Mouse (Mus musculus) kidney, embryonic 14.5 days (tissue): ENCODE data around the gene Parva. TPM values are rescaled to one million over a fixed set of nuclear protein-coding genes. Genes with fewer than 3 reads are reported as not detected.

Experiments
- ATAC-seq: fragments of 200-750 bp; cut with Nextera tagmentation; 2 replicates; pipeline ENCODE4 v1.8.0; 2017; ENCODE audit warnings: moderate number of reproducible peaks, mild to moderate bottlenecking, moderate TSS enrichment, moderate library complexity; ENCODE audit not compliant: low FRiP score, low TSS enrichment
- H3K27ac ChIP-seq: fragments of 300-500 bp; sonication (generic); 2 replicates; pipeline ENCODE4 v1.5.1; 2014; ENCODE audit warnings: low read depth, mild to moderate bottlenecking, low read length, moderate library complexity, mixed read lengths
- H3K27me3 ChIP-seq: fragments of 300-500 bp; sonication (generic); 2 replicates; pipeline ENCODE4 v1.6.1; 2014; ENCODE audit warnings: mild to moderate bottlenecking, low read length; ENCODE audit not compliant: control insufficient read depth, insufficient read depth
- H3K36me3 ChIP-seq: fragments of 300-500 bp; sonication (generic); 2 replicates; pipeline ENCODE4 v1.6.1; 2014; ENCODE audit warnings: low read length, mixed read lengths; ENCODE audit not compliant: control insufficient read depth, insufficient read depth
- H3K4me1 ChIP-seq: fragments of 300-500 bp; sonication (generic); 2 replicates; pipeline ENCODE4 v1.6.1; 2014; ENCODE audit warnings: low read length, mixed read lengths; ENCODE audit not compliant: control insufficient read depth, insufficient read depth
- H3K4me2 ChIP-seq: fragments of 300-500 bp; sonication (generic); replicated peaks from 2 replicates; pipeline ENCODE4 v1.6.1; 2014; ENCODE audit warnings: low read depth, mild to moderate bottlenecking, low read length
- H3K4me3 ChIP-seq: fragments of 300-500 bp; sonication (generic); 2 replicates; pipeline ENCODE4 v1.5.1; 2014; ENCODE audit warnings: mild to moderate bottlenecking, low read length
- H3K9ac ChIP-seq: fragments of 300-500 bp; sonication (generic); 2 replicates; pipeline ENCODE4 v1.6.1; 2014; ENCODE audit warnings: low read depth, mild to moderate bottlenecking, low read length, moderate library complexity
- H3K9me3 ChIP-seq: fragments of 300-500 bp; sonication (generic); 2 replicates; pipeline ENCODE4 v1.6.1; 2016; ENCODE audit warnings: low read length; ENCODE audit not compliant: control insufficient read depth
- WGBS: fragments of 180-500 bp; shearing (Covaris S2); extraction: QIAGEN DNeasy Blood & Tissue Kit; methylation state at CpG from one replicate; pipeline ENCODE4 v1.1.7; 2014; 5-methylcytosine and 5-hydroxymethylcytosine counted together
- polyA plus RNA-seq: library from polyadenylated mRNA; unstranded; fragments of >200 nt; fragmentation: Nextera tagmentation; extraction: Ambion mirVana; gene quantifications from 2 replicates; pipeline ENCODE4 v1.2.1, GENCODE M21; 2014

Parva gene
- polyA plus RNA-seq, 1 experiment from 2014 or later = 92.8 TPM

DNA sequence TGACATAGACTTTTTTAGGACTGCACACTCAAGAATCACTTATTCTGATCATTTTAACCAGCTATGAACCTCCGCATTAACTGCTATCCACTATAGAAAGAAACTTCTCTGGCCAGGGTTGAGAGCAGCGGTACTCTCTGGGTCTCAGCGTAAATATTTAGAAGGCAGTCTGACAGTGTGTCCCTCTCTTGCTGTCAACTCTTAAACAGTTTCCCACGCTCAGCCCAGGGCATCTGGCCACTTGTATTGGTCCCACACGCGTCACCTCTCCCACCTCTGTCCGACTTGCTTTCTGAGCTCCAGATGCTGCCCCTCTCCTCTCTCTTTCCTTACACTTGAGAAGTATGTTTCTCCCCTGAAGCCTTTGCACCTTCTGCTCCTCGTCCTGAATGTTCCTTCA is 81.8 kb downstream of the Parva start:
- Histone ChIP-seq H3K27me3 (no peaks in the 10 kb centered on the region), H3K4me2 (no peak overlapping the region), H3K27ac (no peak overlapping the region), H3K9me3 (no peaks in the 10 kb centered on the region), H3K9ac (no peak overlapping the region), H3K36me3 (no peaks in the 10 kb centered on the region), H3K4me3 (no peak overlapping the region), H3K4me1 (peaks cover 29% of the 10 kb centered on the region)
- 65% methylated on average over 8 of the region's 8 CpGs for WGBS
- ATAC-seq = no peak

DNA sequence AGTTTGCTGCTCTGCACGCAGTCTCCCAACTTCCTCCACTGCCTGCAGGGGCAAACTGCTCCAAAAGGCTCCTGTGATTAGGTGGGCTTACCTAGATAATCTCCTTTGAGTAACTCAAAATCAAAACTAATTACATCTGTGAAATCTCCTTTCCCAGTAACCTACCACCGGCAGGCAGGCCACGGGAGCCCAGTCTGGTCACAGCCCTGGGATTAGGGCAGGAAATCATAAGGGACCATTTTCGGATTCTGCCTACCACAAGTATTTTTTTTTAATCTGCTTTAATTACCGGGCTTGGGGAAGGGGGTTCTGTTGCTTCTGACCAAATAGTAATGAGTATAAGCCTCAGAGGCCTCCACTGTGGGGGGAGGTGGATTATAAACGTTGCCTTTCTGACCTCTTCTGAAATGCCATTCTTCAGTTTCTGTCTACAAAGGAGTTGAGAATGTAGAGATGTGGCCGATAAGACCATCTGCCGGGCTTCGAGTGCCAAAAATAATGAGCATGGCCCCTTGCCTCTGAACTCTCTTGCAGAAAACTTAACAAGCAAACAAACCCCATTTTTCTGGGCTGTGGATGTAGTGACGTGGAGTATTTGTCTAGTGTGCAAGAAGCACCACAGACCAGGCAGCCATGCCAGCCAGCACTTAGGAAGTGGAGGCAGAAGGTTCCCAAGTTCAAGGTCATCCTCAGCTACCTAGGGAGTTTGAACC is 83.2 kb downstream of the Parva start:
- Histone ChIP-seq H3K9ac (no peak overlapping the region), H3K4me3 (no peak overlapping the region), H3K36me3 (no peaks in the 10 kb centered on the region), H3K27me3 (no peaks in the 10 kb centered on the region), H3K4me2 (no peak overlapping the region), H3K9me3 (no peaks in the 10 kb centered on the region), H3K4me1 (peaks cover 29% of the 10 kb centered on the region), H3K27ac (peak overlapping the region; percentile 67; the same call in 1 of the 2 replicates)
- WGBS = 29% methylated on average over 10 of the region's 10 CpGs
- ATAC-seq = peak; percentile 45; the same call in 1 of the 2 replicates

DNA sequence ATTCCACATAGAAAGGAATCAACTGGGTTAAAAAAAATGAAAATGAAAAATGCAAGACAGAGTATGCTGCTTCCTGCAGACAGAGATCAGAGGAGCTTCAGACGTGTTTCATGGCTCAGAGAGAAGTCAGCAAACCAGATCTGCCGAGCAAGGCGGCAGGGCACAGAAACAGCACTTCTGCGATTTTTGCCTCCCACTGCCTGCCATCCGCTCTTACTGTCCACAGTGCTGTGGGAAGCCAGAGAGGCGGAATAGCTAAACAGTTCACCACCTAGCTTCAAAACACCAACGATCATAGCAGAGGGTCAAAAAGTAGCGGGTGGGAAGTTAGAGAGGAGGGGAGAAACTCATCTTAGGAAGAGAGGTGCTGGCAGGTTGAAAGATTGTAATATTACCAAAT is 84.0 kb downstream of the Parva start:
- Histone ChIP-seq H3K9ac (no peak overlapping the region), H3K4me3 (no peak overlapping the region), H3K9me3 (no peaks in the 10 kb centered on the region), H3K36me3 (no peaks in the 10 kb centered on the region), H3K4me1 (peaks cover 29% of the 10 kb centered on the region), H3K4me2 (no peak overlapping the region), H3K27ac (peak overlapping the region; percentile 67; the same call in 1 of the 2 replicates), H3K27me3 (no peaks in the 10 kb centered on the region)
- no peak for ATAC-seq
- WGBS = 47% methylated on average over 8 of the region's 8 CpGs

DNA sequence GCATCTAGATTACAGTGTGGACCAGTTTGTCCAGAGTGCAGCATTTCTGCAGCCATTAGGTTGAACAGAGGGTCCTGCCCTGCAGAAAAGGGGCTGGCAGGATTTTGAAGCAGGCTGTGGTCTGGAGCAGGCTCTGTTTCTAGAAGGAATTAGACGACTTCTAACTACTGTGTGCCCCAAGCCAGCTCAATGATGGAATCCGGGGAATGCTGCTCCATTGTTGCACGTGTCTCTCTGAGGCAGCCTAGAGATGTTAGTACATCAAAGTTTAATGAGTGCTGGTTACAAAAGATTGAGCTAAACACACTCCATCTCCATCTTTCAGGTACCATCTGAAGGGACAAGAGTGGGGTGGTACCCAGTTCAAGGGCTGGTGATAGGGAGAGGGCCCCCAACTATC is 85.0 kb downstream of the Parva start:
- Histone ChIP-seq H3K9me3 (no peaks in the 10 kb centered on the region), H3K4me2 (no peak overlapping the region), H3K9ac (no peak overlapping the region), H3K27ac (no peak overlapping the region), H3K27me3 (no peaks in the 10 kb centered on the region), H3K4me3 (no peak overlapping the region), H3K4me1 (peaks cover 29% of the 10 kb centered on the region), H3K36me3 (no peaks in the 10 kb centered on the region)
- no peak for ATAC-seq
- 60% methylated on average over 3 of the region's 3 CpGs for WGBS

DNA sequence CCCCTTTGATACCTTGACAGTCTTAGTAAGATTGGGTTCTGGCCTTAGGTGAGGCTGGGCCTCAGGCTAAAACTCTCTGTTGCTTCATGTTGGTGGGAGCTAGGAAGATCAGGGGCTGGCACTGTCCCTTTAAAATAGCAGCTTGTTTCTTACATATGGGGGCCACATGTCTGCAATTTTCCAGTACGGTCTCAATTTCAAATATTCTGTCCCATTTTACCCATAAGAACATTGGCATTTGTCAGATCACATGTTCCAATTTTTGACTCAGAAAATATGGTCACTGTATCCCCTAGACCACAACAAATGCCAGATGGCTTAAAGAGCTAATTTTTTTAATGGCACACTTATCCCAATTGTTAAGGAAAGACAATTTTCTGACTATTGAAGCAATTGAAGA is 85.6 kb downstream of the Parva start:
- H3K36me3 ChIP-seq = no peaks in the 10 kb centered on the region
- ATAC-seq = no peak
- H3K4me2 ChIP-seq = no peak overlapping the region
- no peaks in the 10 kb centered on the region for H3K27me3 ChIP-seq
- H3K27ac ChIP-seq = no peak overlapping the region
- WGBS = 91% methylated on average over 1 of the region's 1 CpGs
- H3K4me3 ChIP-seq = no peak overlapping the region
- no peaks in the 10 kb centered on the region for H3K9me3 ChIP-seq
- H3K4me1 ChIP-seq = peaks cover 29% of the 10 kb centered on the region
- H3K9ac ChIP-seq = no peak overlapping the region

DNA sequence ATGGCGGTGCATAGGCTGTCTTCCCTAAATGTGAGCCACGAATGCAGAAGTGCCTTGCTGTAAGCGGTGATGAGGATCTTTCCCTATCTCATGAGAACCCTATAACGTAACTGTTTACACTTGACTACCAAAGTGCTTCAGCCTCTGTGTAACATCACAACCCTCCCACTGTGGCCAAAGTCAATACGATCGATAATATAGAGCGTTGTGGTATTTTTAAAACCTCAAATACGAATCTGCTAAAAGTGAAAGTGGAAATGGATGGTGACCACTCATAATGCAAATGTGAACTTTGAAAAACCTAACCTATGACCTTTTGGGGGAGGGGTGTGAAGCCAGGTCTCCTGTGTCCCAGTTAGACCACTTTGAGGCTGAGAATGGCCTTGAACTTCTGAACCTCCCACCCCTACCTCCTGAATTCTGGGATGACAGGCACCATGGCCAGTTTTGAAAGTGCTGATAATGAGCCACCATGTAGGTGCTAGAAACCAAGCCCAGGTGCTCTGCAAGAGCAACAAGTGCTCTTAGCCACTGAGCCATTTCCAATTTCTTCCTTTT is 87.4 kb downstream of the Parva start:
- no peak overlapping the region for H3K9ac ChIP-seq
- no peak overlapping the region for H3K4me2 ChIP-seq
- no peak overlapping the region for H3K27ac ChIP-seq
- H3K36me3 ChIP-seq = no peaks in the 10 kb centered on the region
- H3K27me3 ChIP-seq = no peaks in the 10 kb centered on the region
- peaks cover 20% of the 10 kb centered on the region for H3K4me1 ChIP-seq
- H3K4me3 ChIP-seq = no peak overlapping the region
- H3K9me3 ChIP-seq = no peaks in the 10 kb centered on the region
- 91% methylated on average over 8 of the region's 8 CpGs for WGBS
- ATAC-seq = no peak

DNA sequence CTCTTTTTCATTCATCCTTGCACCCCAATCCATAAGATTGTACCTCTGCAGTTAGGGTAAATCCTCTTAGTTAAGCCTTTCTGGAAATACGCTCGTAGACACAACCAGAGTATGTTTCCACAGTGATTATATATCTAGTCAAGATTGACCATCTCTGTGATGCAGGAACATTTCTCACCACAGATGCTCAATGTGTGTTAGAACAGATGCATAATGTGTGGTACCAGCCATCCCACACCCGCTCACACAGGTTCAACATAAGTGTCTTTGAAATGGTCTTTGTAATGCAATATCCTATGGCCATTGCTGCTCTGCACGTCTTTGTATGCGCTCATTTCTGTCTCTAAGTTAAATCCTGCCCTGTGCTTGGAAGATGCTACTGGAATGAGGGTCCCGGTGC is 98.2 kb downstream of the Parva start:
- 90% methylated on average over 6 of the region's 6 CpGs for WGBS
- Histone ChIP-seq H3K9me3 (no peaks in the 10 kb centered on the region), H3K36me3 (no peaks in the 10 kb centered on the region), H3K4me2 (no peak overlapping the region), H3K27me3 (no peaks in the 10 kb centered on the region), H3K9ac (no peak overlapping the region), H3K4me1 (peaks cover 12% of the 10 kb centered on the region), H3K27ac (no peak overlapping the region), H3K4me3 (no peak overlapping the region)
- no peak for ATAC-seq

DNA sequence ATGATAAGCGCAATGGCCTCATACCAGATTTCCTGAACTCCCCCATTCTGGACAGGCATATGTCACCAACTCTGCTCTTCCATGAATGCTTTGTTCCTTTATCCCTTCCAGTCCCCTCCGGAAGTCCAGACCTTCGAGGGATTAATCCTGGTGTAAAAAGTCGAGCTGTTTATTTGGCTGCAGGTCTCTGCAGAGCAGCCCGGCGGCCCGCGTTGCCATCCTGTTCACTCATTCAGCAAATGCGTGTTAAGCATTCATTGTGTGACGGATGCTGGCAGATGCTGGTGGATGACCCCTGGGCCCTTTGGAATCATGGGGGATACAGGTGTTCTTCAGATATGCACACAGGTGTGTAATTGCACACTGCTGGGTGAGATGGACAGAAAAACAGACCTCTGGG is 98.9 kb downstream of the Parva start:
- no peak overlapping the region for H3K27ac ChIP-seq
- H3K9ac ChIP-seq = no peak overlapping the region
- H3K36me3 ChIP-seq = no peaks in the 10 kb centered on the region
- H3K4me2 ChIP-seq = no peak overlapping the region
- no peaks in the 10 kb centered on the region for H3K9me3 ChIP-seq
- no peak overlapping the region for H3K4me3 ChIP-seq
- H3K27me3 ChIP-seq = no peaks in the 10 kb centered on the region
- no peak for ATAC-seq
- 92% methylated on average over 10 of the region's 10 CpGs for WGBS
- peaks cover 12% of the 10 kb centered on the region for H3K4me1 ChIP-seq

DNA sequence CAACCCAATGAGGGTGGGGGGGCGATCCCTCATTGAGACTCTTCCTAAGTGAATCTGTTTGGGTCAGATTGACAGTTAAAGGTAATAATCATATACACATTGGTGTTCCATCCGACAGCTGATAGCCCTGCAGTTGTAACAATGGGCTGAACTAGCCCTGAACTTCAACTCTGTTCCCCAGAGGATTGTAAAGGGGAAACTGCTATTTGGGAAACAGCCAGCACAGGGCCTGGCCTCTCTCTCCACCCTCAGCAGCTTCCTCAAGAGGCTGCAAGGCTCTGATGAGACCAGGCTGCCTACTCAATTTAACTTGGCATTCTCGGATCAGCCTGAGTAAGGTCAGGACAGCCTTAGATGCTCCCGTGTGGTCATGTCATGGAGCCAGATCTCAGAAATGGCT is 99.9 kb downstream of the Parva start:
- no peaks in the 10 kb centered on the region for H3K9me3 ChIP-seq
- no peak overlapping the region for H3K27ac ChIP-seq
- H3K27me3 ChIP-seq = no peaks in the 10 kb centered on the region
- H3K9ac ChIP-seq = no peak overlapping the region
- no peak overlapping the region for H3K4me2 ChIP-seq
- peaks cover 12% of the 10 kb centered on the region for H3K4me1 ChIP-seq
- ATAC-seq = no peak
- H3K36me3 ChIP-seq = no peaks in the 10 kb centered on the region
- 71% methylated on average over 4 of the region's 4 CpGs for WGBS
- no peak overlapping the region for H3K4me3 ChIP-seq
